Mouse (Mus musculus): Measurements from ENCODE around the gene Rmdn3.

- no peak for TF ChIP-seq CTCF (conservative IDR thresholded peaks at IDR 0.05 in 1 of 2, IDR thresholded peaks at IDR 0.05 in 1 of 2; ENCODE audit: low read depth in 2 of 2, low read length in 2 of 2)
- no peak for TF ChIP-seq POLR2A (IDR thresholded peaks at IDR 0.05; ENCODE audit: low read depth, low read length)
- TF ChIP-seq MAFK (IDR thresholded peaks at IDR 0.05; ENCODE audit: insufficient replicate concordance, low read length): no peak
- no peak for TF ChIP-seq MAZ (IDR thresholded peaks at IDR 0.05; ENCODE audit: low read depth, low read length)
- TF ChIP-seq HCFC1 (IDR thresholded peaks at IDR 0.05; ENCODE audit: low read depth, low read length): no peak
Measured at GRCm38 (mm10) chr2:119171574-119171973, 14.7 kb upstream of the Rmdn3 start.
